Mouse (Mus musculus) kidney, adult 9 months (tissue): Measurements from ENCODE around the gene Ddx60.
"Not testable (repeated sequence)": the region's sequence is repeated elsewhere in the genome, so short reads cannot be mapped to it uniquely, and the experiment has no call there.

ENCODE experiments used
- DNase-seq: peaks from one replicate; pipeline ENCODE4 v3.0.0; 2022

Gene Ddx60

DNA sequence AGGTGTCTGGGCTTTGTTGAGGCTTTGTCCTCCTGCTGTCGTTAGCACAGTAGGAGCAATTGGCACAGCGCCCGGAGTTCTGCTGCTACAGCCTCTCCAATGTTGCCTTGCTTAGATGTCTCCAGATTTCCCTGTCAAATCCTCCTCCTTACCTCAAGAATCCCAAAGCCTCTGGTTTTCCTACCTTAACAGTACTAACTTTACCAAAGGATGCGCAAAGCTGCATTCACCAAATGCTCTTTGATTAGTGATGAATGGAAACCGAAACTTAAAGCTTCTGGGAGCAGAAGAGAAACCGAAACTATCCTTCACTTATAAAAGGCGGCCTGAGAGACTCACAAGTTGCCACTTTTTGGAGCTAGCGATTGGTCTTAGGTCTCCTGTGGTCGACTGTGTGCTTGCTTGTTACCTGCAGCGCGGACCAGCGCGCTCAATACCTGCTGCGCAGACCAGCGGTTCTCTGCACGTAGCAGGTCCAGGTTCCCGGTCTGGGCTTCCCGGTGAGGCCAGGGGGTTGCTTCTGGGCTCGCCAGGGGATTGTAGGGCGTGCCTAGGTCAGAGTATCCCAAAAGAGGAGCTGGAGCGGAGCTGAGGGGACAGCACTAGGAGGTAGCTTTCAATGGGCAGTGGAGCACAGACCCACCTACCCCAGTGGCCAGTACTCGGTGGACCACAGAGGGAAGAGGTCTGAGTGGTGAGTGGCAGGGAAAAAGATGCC lies at the start of gene Ddx60:
TSS of gene Ddx60 (plus strand) at position 311 of the 718 bp plus-strand sequence.
- peak; percentile 55 for DNase-seq

DNA sequence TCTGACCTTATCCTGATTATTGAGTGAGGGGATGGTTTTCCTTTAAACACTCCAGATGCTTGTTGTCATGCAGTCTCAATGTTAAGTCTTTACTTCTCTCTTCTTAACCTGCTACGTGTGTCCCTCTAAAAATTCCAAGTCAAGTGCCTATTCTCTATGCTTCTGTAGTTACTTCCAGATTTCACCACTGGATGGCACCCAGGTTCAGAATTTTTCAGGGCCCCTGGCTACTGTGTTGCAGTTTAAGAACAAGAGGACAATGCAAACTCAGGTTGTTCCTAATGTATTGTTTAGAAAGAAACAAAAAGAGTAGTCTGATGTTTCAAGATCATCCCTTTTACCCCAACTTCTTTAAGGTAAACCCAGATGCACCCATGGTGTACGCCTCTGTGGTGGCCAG lies 33.8 kb upstream of the Ddx60 start:
- peak; percentile 47 for DNase-seq

DNA sequence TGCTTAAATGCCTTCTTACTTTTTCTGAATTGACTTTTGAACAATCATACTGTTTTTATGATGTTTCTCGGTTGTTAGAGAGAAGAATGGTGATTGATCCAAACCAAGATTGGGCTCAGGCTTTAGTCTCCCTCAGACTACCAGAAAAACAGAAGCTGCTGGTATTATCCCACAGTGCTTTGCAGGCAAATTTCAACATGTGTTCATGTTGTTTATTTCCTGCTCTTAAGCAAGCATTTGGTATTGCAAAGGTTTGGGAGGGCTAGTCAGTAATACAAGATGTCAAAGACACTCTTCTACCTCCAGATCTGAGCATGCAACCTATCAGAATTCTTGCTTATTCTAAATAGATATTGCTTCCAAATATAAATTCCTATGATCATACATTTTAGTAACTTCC lies 31.1 kb upstream of the Ddx60 start:
- DNase-seq: no peak

DNA sequence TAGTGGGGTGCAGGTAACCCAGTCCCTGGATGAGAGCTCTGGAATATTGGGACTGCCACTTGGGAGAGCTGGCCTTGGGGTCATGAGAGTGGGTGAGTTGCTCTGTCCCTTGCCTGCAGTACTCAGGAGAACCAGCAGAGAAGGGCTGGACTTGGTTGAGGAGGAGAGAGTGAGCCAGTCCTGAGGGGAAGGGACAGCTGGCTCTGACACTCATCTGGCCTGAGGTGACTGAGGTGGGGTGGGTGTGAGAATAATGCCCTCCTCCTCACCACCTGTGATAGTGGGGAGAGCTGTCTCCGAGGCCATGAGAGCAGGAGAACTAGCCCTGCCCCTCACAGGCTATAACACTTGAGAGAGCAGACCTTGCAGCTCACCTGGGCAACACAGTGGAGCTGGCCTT lies 30.5 kb upstream of the Ddx60 start:
- no peak for DNase-seq

GRCm38 (mm10) chr8:61901028-61901717 lies 26.7 kb upstream of the Ddx60 start:
- no peak for DNase-seq

- no peak for DNase-seq
Measured at GRCm38 (mm10) chr8:61902521-61902920, 25.4 kb upstream of the Ddx60 start, which contains the start of gene Palld. Gene Palld (minus strand): TSS chr8:61902690.

DNA sequence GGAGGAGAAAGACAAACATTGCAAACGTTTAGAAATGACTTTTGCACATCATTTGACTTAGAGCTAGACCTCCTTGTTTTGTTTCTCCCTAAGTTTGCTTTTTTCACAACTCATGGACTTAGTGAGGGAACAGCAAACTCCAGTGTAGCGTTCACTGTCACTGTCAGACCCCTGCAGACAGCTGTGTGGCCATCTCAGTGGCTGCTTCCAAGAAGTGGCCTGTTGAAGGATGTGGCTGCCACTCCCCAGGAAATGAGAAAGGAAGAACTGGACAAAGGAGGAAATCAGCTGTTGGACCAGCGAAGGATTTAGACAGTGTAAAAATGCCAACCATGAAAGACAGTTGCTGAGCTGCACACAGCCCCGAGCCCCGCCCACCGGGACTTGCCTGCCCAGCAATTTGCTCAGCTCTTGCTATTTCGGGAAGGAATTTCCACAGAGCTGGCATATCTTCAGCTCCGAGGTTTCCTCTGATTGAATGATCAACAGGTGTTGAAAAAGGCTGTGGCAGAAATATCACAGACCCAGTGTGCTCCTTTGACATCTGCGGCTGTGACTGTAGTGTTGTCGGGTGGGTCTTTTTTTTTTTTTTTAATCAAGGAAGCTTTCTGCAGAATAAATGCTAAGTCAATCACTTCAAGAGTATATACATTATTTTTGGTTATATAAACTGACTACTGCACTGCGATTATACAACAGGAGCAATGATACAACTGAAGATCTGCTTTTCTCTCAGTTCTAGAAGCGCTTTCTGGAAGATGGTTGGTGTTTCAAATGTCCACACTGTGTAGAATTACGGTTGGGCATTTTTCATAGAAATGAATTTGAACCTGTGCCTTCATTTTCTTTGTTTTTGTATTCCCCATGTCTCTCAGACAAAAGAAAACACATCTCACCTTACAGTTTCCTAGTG lies 19.3 kb upstream of the Ddx60 start:
- DNase-seq: peak; percentile 9

DNA sequence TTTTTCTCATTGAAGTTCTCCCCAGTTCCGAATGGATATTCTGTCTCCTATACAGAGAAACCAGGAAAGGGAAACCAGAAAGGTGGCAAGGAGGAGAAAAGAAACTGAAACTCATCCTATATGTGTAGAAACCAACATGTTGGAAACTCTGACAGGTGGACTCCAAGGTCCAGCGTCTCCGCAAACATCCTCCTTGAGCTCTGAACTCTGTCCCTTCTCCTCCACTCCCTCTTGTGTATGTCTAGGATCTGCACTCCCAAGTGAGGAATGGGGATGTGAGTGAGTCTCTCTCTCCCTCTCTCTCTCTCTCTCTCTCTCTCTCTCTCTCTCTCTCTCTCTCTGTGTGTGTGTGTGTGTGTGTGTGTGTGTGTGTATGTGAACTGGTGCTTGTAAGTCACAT lies 18.6 kb upstream of the Ddx60 start:
- DNase-seq: no peak

- no peak for DNase-seq
Measured at GRCm38 (mm10) chr8:61912817-61913216, 15.1 kb upstream of the Ddx60 start.

DNA sequence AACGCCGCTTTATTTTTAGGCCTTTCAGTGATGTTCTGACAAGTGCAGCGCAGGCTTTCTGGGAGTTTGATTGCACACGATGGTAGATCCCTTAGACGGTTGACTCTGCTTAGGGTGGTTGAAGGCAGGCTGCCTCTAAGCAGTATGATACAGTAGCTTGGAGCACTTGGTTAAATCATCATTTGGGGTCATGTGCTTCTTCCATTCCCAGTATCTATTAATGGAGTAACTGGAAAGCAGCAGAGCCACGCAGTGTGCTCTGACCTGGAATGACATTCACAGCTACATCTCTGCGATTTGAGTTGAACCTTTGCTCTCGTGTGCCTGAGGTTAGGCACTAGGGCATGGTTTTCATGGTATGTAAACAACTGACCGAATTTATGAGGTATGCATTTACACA lies 13.9 kb upstream of the Ddx60 start:
- DNase-seq: no peak

GRCm38 (mm10) chr8:61917287-61917686 lies 10.6 kb upstream of the Ddx60 start:
- no peak for DNase-seq

GRCm38 (mm10) chr8:61919145-61919788 lies 8.6 kb upstream of the Ddx60 start:
- DNase-seq: no peak

GRCm38 (mm10) chr8:61920389-61920788 lies 7.5 kb upstream of the Ddx60 start:
- no peak for DNase-seq

GRCm38 (mm10) chr8:61921454-61922054 lies 6.3 kb upstream of the Ddx60 start:
- DNase-seq: no peak

GRCm38 (mm10) chr8:61924518-61924917 lies 3.4 kb upstream of the Ddx60 start:
- no peak for DNase-seq

- no peak for DNase-seq
Measured at GRCm38 (mm10) chr8:61933243-61933642, 5.4 kb downstream of the Ddx60 start.

- DNase-seq: no peak
Measured at GRCm38 (mm10) chr8:61937576-61937975, 9.7 kb downstream of the Ddx60 start.

- DNase-seq: not testable (repeated sequence)
Measured at GRCm38 (mm10) chr8:61964591-61965375, 36.9 kb downstream of the Ddx60 start.

GRCm38 (mm10) chr8:61969581-61969980 lies 41.7 kb downstream of the Ddx60 start:
- DNase-seq: no peak

DNA sequence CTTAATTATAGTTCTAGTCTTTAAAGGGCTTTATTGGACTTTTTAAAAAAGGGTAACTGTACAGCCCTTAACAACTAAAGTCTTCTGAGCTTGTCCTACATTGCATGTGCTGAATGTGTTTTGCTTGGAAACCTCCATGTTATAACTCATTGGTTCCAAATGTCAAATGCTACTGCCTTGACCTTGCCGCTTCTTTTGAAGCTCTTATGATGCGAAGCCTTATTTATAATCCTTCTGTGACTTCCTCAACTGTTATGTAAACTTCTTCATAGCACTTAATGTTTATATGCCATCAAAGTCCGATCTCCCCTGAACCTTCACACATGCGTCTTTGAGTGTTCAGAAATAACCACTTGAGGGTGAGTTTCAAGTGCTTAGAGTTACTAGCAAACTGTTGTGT lies 57.1 kb downstream of the Ddx60 start:
- peak; percentile 8 for DNase-seq

GRCm38 (mm10) chr8:61985703-61986475 lies 58.0 kb downstream of the Ddx60 start:
- peak; percentile 24 for DNase-seq
